Mouse (Mus musculus) adrenal gland, adult 2 months (tissue): ENCODE data around the gene Bicc1. TPM values are rescaled to one million over a fixed set of nuclear protein-coding genes. Genes with fewer than 3 reads are reported as not detected.

ENCODE experiments used
- polyA plus RNA-seq: library from polyadenylated mRNA; depleted of rRNA; stranded (reverse); fragments of >200 nt; gene quantifications from 2 replicates; pipeline ENCODE4 v1.2.3, GENCODE M21; 2012; rRNA removed
- total RNA-seq, 2 experiments: library from RNA; stranded (reverse); gene quantifications; 2 replicates each; pipeline ENCODE4 v1.2.3; 2021

Bicc1 gene
- total and polyA plus RNA-seq, 3 experiments: 5.5 to 20.3 (median 12.8) TPM

Other genes with a start within 250 kb of the Bicc1 start
- gene Tfam, start 78.6 kb upstream of the Bicc1 start, total RNA-seq: 10 to 100 TPM; 54.0 to 54.2 TPM
- gene Tfam, start 78.6 kb upstream of the Bicc1 start, polyA plus RNA-seq: 6.9 and 7.2 TPM in 2 replicates
- gene Ube2d1, start 125.6 kb upstream of the Bicc1 start, total RNA-seq: 10 to 100 TPM; 19.3 to 21.5 TPM
- 14.4 and 20.5 TPM in 2 replicates for gene Ube2d1, start 125.6 kb upstream of the Bicc1 start, polyA plus RNA-seq
- 100 to 1,000 TPM in 1 of 2 experiments, 10 to 100 TPM in 1; 86.9 to 105 TPM for gene Cisd1, start 185.3 kb upstream of the Bicc1 start, total RNA-seq
- gene Cisd1, start 185.3 kb upstream of the Bicc1 start, polyA plus RNA-seq: 155 and 161 TPM in 2 replicates
- 10 to 100 TPM; 13.8 to 17.6 TPM for gene Ipmk, start 188.1 kb upstream of the Bicc1 start, total RNA-seq
- gene Ipmk, start 188.1 kb upstream of the Bicc1 start, polyA plus RNA-seq: 3.7 and 4.0 TPM in 2 replicates